Mouse (Mus musculus): Measurements from ENCODE around the gene Tm9sf1. TPM values are rescaled to one million over a fixed set of nuclear protein-coding genes. Genes with fewer than 3 reads are reported as not detected.

Gene Tm9sf1
- total and polyA plus RNA-seq, 2 experiments from 2014 or later = 47.7 to 54.3 TPM

DNA sequence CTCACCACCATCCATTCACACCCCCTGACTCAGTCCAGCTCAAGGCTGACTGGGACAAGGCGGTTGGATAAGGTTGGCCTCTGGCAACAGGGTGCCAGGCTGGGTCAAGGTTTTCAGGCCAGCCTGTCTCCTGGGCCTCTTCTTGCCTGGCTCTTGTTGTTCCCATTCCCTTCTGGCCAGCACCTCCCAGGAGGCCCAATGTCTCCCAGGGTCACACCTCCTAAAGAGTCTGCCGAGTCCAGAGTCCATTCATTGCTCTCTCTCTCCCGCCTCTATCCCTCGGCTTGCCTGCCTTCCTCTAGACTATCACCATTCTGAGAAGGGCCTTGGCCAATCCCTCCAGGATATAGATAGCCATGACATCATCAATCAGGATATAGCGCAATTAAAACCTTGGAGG, 14.4 kb upstream of the Tm9sf1 start:
- no peak for ATAC-seq (ENCODE audit: low FRiP score)
- no peak for TF ChIP-seq CTCF (IDR thresholded peaks at IDR 0.05)
- H3K4me3 ChIP-seq (ENCODE audit: low read depth, low read length) = no peak overlapping the region
- no peaks in the 10 kb centered on the region for H3K9me3 ChIP-seq (ENCODE audit: low read length)
- H3K4me1 ChIP-seq (ENCODE audit: insufficient read depth, low read length) = no peaks in the 10 kb centered on the region
- H3K4me2 ChIP-seq (ENCODE audit: low read depth, low read length, poor library complexity, severe bottlenecking) = no peak overlapping the region
- H3K36me3 ChIP-seq (ENCODE audit: insufficient read depth, low read length) = peaks cover 14% of the 10 kb centered on the region; the same call in 1 of the 2 replicates
- DNase-seq (ENCODE audit: low spot score) = no peak
- WGBS = 94% methylated on average over 5 of the region's 5 CpGs
- no peak overlapping the region for H3K9ac ChIP-seq (replicated peaks; ENCODE audit: low read length, poor library complexity, severe bottlenecking)
- no peak overlapping the region for H3K27ac ChIP-seq (ENCODE audit: low read depth, low read length)
- H3K27me3 ChIP-seq (ENCODE audit: insufficient read depth, low read length) = no peaks in the 10 kb centered on the region

DNA sequence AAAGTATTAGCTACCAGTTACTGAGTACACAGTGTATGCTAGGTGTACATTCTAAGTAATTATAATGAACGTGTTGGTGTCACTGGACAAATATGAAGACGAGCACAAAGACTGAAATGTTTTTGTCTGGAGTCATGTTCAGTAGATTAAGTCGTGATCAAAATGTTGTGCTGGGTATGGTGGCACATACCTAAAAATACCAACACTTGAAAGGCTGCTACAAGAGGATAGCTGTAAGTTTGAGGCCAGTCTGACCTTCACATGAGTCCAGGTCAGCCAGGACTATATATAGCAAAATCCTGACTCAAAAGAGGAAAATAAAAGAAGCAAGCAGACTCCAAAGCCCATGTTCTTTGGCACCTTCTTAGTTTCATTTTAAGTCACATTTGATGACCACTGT, 13.3 kb upstream of the Tm9sf1 start:
- H3K4me2 ChIP-seq (ENCODE audit: low read depth, low read length, poor library complexity, severe bottlenecking) = no peak overlapping the region
- no peak for DNase-seq (ENCODE audit: low spot score)
- no peak overlapping the region for H3K9ac ChIP-seq (replicated peaks; ENCODE audit: low read length, poor library complexity, severe bottlenecking)
- no peaks in the 10 kb centered on the region for H3K9me3 ChIP-seq (ENCODE audit: low read length)
- no peak for ATAC-seq (ENCODE audit: low FRiP score)
- 0 out of 2 replicates have a peak, but pooled peaks cover 10% of the 10 kb centered on the region for H3K36me3 ChIP-seq (ENCODE audit: insufficient read depth, low read length)
- no peak overlapping the region for H3K27ac ChIP-seq (ENCODE audit: low read depth, low read length)
- TF ChIP-seq CTCF (IDR thresholded peaks at IDR 0.05) = no peak
- H3K4me1 ChIP-seq (ENCODE audit: insufficient read depth, low read length) = no peaks in the 10 kb centered on the region
- no peaks in the 10 kb centered on the region for H3K27me3 ChIP-seq (ENCODE audit: insufficient read depth, low read length)
- no peak overlapping the region for H3K4me3 ChIP-seq (ENCODE audit: low read depth, low read length)
- 90% methylated on average over 3 of the region's 3 CpGs for WGBS

DNA sequence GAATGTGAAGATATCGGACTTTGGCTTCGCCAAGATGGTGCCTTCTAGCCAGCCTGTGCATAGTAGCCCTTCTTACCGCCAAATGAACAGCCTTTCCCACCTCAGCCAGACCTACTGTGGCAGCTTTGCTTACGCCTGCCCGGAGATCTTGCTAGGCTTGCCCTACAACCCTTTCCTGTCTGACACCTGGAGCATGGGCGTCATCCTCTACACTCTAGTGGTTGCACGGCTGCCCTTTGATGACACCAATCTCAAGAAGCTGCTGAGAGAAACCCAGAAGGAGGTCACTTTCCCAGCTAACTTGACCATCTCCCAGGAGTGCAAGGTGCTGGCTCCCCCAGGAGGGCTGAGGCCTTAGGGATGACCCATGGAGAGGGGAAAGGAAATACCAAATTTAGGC, 7.9 kb upstream of the Tm9sf1 start:
- Histone ChIP-seq H3K4me3 (ENCODE audit: low read depth, low read length) (no peak overlapping the region), H3K9me3 (ENCODE audit: low read length) (no peaks in the 10 kb centered on the region), H3K36me3 (ENCODE audit: insufficient read depth, low read length) (no peaks in the 10 kb centered on the region), H3K27me3 (ENCODE audit: insufficient read depth, low read length) (no peaks in the 10 kb centered on the region), H3K4me1 (ENCODE audit: insufficient read depth, low read length) (no peaks in the 10 kb centered on the region), H3K27ac (ENCODE audit: low read depth, low read length) (no peak overlapping the region), H3K9ac (replicated peaks; ENCODE audit: low read length, poor library complexity, severe bottlenecking) (no peak overlapping the region), H3K4me2 (ENCODE audit: low read depth, low read length, poor library complexity, severe bottlenecking) (no peak overlapping the region)
- DNase-seq (ENCODE audit: low spot score) (no peak), ATAC-seq (ENCODE audit: low FRiP score) (no peak)
- WGBS = 89% methylated on average over 7 of the region's 7 CpGs
- TF ChIP-seq CTCF (IDR thresholded peaks at IDR 0.05) = no peak

DNA sequence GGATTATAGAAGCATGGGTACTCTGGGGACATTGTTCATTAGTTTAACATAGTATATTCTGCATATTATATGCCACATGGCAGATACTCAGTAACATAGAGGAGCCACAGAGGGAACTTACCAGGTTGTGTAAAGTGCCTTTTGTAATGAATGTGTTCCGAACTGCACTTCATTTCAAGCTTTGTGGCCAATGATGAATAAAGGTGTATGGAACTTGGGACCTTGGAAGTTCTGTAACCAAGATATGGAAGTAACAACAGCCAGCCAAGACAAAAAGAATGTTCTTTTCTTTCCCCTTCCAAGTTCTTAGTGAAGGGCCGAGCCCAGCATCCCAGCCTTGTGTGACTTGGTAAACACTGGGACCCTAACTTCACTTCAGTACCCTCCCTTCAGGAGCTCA, 6.3 kb upstream of the Tm9sf1 start, which contains the start of gene Tssk4:
Tssk4 (plus strand) TSS at position 301 of the 400 bp plus-strand sequence.
- 0 out of 2 replicates have a peak, but pooled peaks cover 2% of the 10 kb centered on the region for H3K4me1 ChIP-seq (ENCODE audit: insufficient read depth, low read length)
- ATAC-seq (ENCODE audit: low FRiP score) (no peak), DNase-seq (ENCODE audit: low spot score) (no peak)
- H3K36me3 ChIP-seq (ENCODE audit: insufficient read depth, low read length) = no peaks in the 10 kb centered on the region
- 99% methylated on average over 2 of the region's 2 CpGs for WGBS
- no peak within 1 kb of the TSS for H3K4me2 ChIP-seq (ENCODE audit: low read depth, low read length, poor library complexity, severe bottlenecking)
- no peak within 1 kb of the TSS for H3K27ac ChIP-seq (ENCODE audit: low read depth, low read length)
- no peaks in the 10 kb centered on the region for H3K9me3 ChIP-seq (ENCODE audit: low read length)
- no peak for TF ChIP-seq CTCF (IDR thresholded peaks at IDR 0.05)
- no peak within 1 kb of the TSS for H3K9ac ChIP-seq (replicated peaks; ENCODE audit: low read length, poor library complexity, severe bottlenecking)
- no peaks in the 10 kb centered on the region for H3K27me3 ChIP-seq (ENCODE audit: insufficient read depth, low read length)
- no peak within 1 kb of the TSS for H3K4me3 ChIP-seq (ENCODE audit: low read depth, low read length)

DNA sequence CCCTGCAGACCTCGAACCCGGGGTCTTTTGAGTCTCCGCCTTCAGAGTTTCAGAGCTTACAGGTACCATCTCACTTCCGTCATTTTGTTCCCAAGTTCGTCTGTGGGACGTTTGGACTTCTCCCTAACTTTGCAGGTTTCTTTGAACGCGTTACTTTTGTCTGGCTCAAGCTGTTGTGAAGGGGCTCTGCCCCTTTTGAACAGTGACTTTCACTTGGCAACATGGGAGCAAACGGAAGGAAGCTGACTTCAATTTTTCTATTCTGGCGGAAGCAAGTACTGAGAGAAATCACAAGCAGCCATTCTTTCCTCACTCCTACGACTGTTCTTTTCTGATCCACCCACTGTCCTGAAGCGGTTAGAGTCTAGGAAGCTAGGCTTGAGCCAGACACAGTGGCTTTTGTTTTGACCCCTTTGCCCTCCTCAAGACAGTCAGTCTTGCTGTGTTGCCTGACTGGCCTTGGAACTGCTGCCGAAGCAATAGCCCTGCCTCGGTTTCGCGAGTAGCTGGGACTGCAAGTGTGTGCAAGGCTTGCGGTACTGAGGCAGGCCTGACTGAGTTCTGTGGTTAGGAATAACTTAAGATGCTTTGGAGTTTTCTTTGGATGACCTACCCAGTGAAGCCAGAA, 769 bp upstream of the Tm9sf1 start:
- Histone ChIP-seq H3K4me3 (ENCODE audit: low read depth, low read length) (peak overlapping the region; percentile 97), H3K9ac (replicated peaks; ENCODE audit: low read length, poor library complexity, severe bottlenecking) (peak overlapping the region; percentile 94; the same call in 1 of the 2 replicates), H3K36me3 (ENCODE audit: insufficient read depth, low read length) (peaks cover 15% of the 10 kb centered on the region), H3K4me1 (ENCODE audit: insufficient read depth, low read length) (0 out of 2 replicates have a peak, but pooled peaks cover 6% of the 10 kb centered on the region), H3K9me3 (ENCODE audit: low read length) (no peaks in the 10 kb centered on the region), H3K27ac (ENCODE audit: low read depth, low read length) (no peak overlapping the region), H3K27me3 (ENCODE audit: insufficient read depth, low read length) (no peaks in the 10 kb centered on the region), H3K4me2 (ENCODE audit: low read depth, low read length, poor library complexity, severe bottlenecking) (peak overlapping the region; percentile 77)
- no peak for DNase-seq (ENCODE audit: low spot score)
- TF ChIP-seq CTCF (IDR thresholded peaks at IDR 0.05) = no peak
- 30% methylated on average over 17 of the region's 17 CpGs for WGBS
- no peak for ATAC-seq (ENCODE audit: low FRiP score)

DNA sequence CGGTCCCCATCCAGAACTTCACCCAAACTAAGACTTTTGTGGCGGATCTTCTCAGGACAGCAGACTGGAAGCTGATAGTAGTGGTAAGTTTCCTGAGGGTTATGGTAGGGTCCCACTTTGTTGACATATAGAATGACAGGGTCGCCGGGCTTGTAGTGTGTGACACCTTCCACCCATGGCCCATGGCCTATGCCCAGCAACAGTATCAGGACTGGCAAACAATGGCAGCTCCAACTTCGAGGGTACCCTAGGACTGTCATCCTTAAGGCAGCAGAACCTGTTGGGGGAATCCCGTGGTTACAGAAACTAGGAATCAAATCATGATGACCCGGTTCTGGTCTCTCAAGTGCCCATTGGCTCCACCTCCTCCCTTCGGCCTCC, 937 bp downstream of the Tm9sf1 start:
- H3K36me3 ChIP-seq (ENCODE audit: insufficient read depth, low read length) = peaks cover 24% of the 10 kb centered on the region
- ATAC-seq (ENCODE audit: low FRiP score) (no peak; the same call in 1 of the 2 replicates), DNase-seq (ENCODE audit: low spot score) (no peak)
- peak overlapping the region; percentile 96 for H3K27ac ChIP-seq (ENCODE audit: low read depth, low read length)
- 19% methylated on average over 8 of the region's 8 CpGs for WGBS
- no peak for TF ChIP-seq CTCF (IDR thresholded peaks at IDR 0.05)
- no peaks in the 10 kb centered on the region for H3K27me3 ChIP-seq (ENCODE audit: insufficient read depth, low read length)
- 0 out of 2 replicates have a peak, but pooled peaks cover 6% of the 10 kb centered on the region for H3K4me1 ChIP-seq (ENCODE audit: insufficient read depth, low read length)
- H3K9me3 ChIP-seq (ENCODE audit: low read length) = no peaks in the 10 kb centered on the region
- peak overlapping the region; percentile 97 for H3K4me3 ChIP-seq (ENCODE audit: low read depth, low read length)
- H3K4me2 ChIP-seq (ENCODE audit: low read depth, low read length, poor library complexity, severe bottlenecking) = peak overlapping the region; percentile 77
- H3K9ac ChIP-seq (replicated peaks; ENCODE audit: low read length, poor library complexity, severe bottlenecking) = peak overlapping the region; percentile 94
